Mouse (Mus musculus) brown adipose tissue, adult 24 weeks (tissue): ENCODE results near the gene Stk11. TPM values are rescaled to one million over a fixed set of nuclear protein-coding genes. Genes with fewer than 3 reads are reported as not detected.
"Not testable (repeated sequence)": the region's sequence is repeated elsewhere in the genome, so short reads cannot be mapped to it uniquely, and the experiment has no call there.

Experiments used
- H3K27ac ChIP-seq: fragments of 200-500 bp; replicated peaks from 2 replicates; pipeline ENCODE4 v1.5.1; 2012; ENCODE audit warnings: low read depth, mild to moderate bottlenecking, low read length
- H3K4me1 ChIP-seq: fragments of 200-500 bp; 2 replicates; pipeline ENCODE4 v1.6.1; 2012; ENCODE audit warnings: low read length, mixed read lengths; ENCODE audit not compliant: control insufficient read depth, insufficient read depth, insufficient read length
- H3K4me3 ChIP-seq: fragments of 200-500 bp; 2 replicates; pipeline ENCODE4 v1.5.1; 2012; ENCODE audit warnings: low read depth, mild to moderate bottlenecking, low read length, moderate library complexity; ENCODE audit not compliant: insufficient read depth
- polyA plus RNA-seq: library from polyadenylated mRNA; stranded (reverse); fragments of >200 nt; gene quantifications from 2 replicates; pipeline ENCODE4 v1.2.4, GENCODE M21; 2012; ENCODE audit not compliant: missing spikeins, insufficient read depth, insufficient read length

Gene Stk11
- polyA plus RNA-seq, 1 experiment, result 121 TPM

- peaks cover 35% of the 10 kb centered on the region for H3K4me1 ChIP-seq
- peak overlapping the region; percentile 97 for H3K27ac ChIP-seq
- H3K4me3 ChIP-seq, result peak overlapping the region; percentile 50
Measured at GRCm38 (mm10) chr10:80159561-80160454, 44.2 kb downstream of the Stk11 start.

- H3K27ac ChIP-seq, result peak overlapping the region; percentile 79
- peak overlapping the region; percentile 50 for H3K4me3 ChIP-seq
- peaks cover 32% of the 10 kb centered on the region for H3K4me1 ChIP-seq
Measured at GRCm38 (mm10) chr10:80160455-80161371, 45.1 kb downstream of the Stk11 start.

GRCm38 (mm10) chr10:80161522-80162242 lies 46.1 kb downstream of the Stk11 start:
- H3K4me3 ChIP-seq, result no peak overlapping the region
- H3K4me1 ChIP-seq, result peaks cover 32% of the 10 kb centered on the region
- peak overlapping the region; percentile 73 for H3K27ac ChIP-seq

- H3K4me3 ChIP-seq, result no peak overlapping the region
- peak overlapping the region; percentile 73 for H3K27ac ChIP-seq
- peaks cover 30% of the 10 kb centered on the region for H3K4me1 ChIP-seq
Measured at GRCm38 (mm10) chr10:80162243-80162608, 46.6 kb downstream of the Stk11 start.

GRCm38 (mm10) chr10:80162716-80163299 lies 47.2 kb downstream of the Stk11 start:
- Histone ChIP-seq H3K4me1 (peaks cover 29% of the 10 kb centered on the region), H3K4me3 (no peak overlapping the region), H3K27ac (no peak overlapping the region)

GRCm38 (mm10) chr10:80163721-80164120 lies 48.1 kb downstream of the Stk11 start:
- H3K27ac ChIP-seq, result peak overlapping the region; percentile 26
- no peak overlapping the region for H3K4me3 ChIP-seq
- H3K4me1 ChIP-seq, result peaks cover 27% of the 10 kb centered on the region

- Histone ChIP-seq H3K4me1 (peaks cover 23% of the 10 kb centered on the region), H3K27ac (peak overlapping the region; percentile 47), H3K4me3 (peak overlapping the region; percentile 52)
Measured at GRCm38 (mm10) chr10:80164161-80164997, 48.8 kb downstream of the Stk11 start.

- H3K4me1 ChIP-seq, result peaks cover 23% of the 10 kb centered on the region
- H3K27ac ChIP-seq, result peak overlapping the region; percentile 47; the same call in 1 of the 2 replicates
- peak overlapping the region; percentile 52 for H3K4me3 ChIP-seq
Measured at GRCm38 (mm10) chr10:80164998-80165344, 49.4 kb downstream of the Stk11 start.

GRCm38 (mm10) chr10:80165392-80166128 lies 50.0 kb downstream of the Stk11 start, which contains the start of gene Cirbp:
Gene Cirbp (plus strand): TSS chr10:80165985.
- peak within 1 kb of the TSS; percentile 68 for H3K27ac ChIP-seq
- peaks cover 20% of the 10 kb centered on the region for H3K4me1 ChIP-seq
- peak within 1 kb of the TSS; percentile 52 for H3K4me3 ChIP-seq

GRCm38 (mm10) chr10:80166136-80166535 lies 50.5 kb downstream of the Stk11 start:
- not testable (repeated sequence) for H3K4me3 ChIP-seq, H3K27ac ChIP-seq
- peaks cover 18% of the 10 kb centered on the region for H3K4me1 ChIP-seq

- Histone ChIP-seq H3K4me1 (peaks cover 12% of the 10 kb centered on the region; the same call in 1 of the 2 replicates), H3K27ac (peak overlapping the region; percentile 82), H3K4me3 (peak overlapping the region; percentile 87)
Measured at GRCm38 (mm10) chr10:80167460-80168037, 51.9 kb downstream of the Stk11 start.

- H3K4me1 ChIP-seq, result peaks cover 12% of the 10 kb centered on the region; the same call in 1 of the 2 replicates
- H3K4me3 ChIP-seq, result peak overlapping the region; percentile 87
Measured at GRCm38 (mm10) chr10:80168038-80168661, 52.5 kb downstream of the Stk11 start.

More at GRCm38 (mm10) chr10:80168038-80168661, 52.5 kb downstream of the Stk11 start:
- H3K27ac ChIP-seq, result peak overlapping the region; percentile 82
